Mouse (Mus musculus) limb, embryonic 14.5 days (tissue): ENCODE data around the gene Osbpl11. TPM values are rescaled to one million over a fixed set of nuclear protein-coding genes. Genes with fewer than 3 reads are reported as not detected.
"Not testable (repeated sequence)": the region's sequence is repeated elsewhere in the genome, so short reads cannot be mapped to it uniquely, and the experiment has no call there.

ENCODE experiments used
- ATAC-seq: fragments of 200-750 bp; cut with Nextera tagmentation; 2 replicates; pipeline ENCODE4 v1.8.0; 2017; ENCODE audit warnings: low read depth, moderate number of reproducible peaks, moderate TSS enrichment; ENCODE audit not compliant: low FRiP score
- DNase-seq: peaks from one replicate; pipeline ENCODE4 v3.0.0-alpha.2; 2015; ENCODE audit warnings: low spot score
- H3K27ac ChIP-seq: fragments of 300-500 bp; sonication (generic); replicated peaks from 2 replicates; pipeline ENCODE4 v1.5.1; 2014; ENCODE audit warnings: low read depth, mild to moderate bottlenecking, low read length, moderate library complexity, mixed read lengths
- H3K27me3 ChIP-seq: fragments of 300-500 bp; sonication (generic); 2 replicates; pipeline ENCODE4 v1.6.1; 2014; ENCODE audit warnings: low read length, mixed read lengths; ENCODE audit not compliant: control insufficient read depth, insufficient read depth
- H3K36me3 ChIP-seq: fragments of 300-500 bp; sonication (generic); 2 replicates; pipeline ENCODE4 v1.6.1; 2014; ENCODE audit warnings: mild to moderate bottlenecking, low read length, moderate library complexity, mixed read lengths; ENCODE audit not compliant: control insufficient read depth, insufficient read depth
- H3K4me1 ChIP-seq: fragments of 300-500 bp; sonication (generic); 2 replicates; pipeline ENCODE4 v1.6.1; 2014; ENCODE audit warnings: antibody characterized with exemption, low read length, mixed read lengths; ENCODE audit not compliant: control insufficient read depth, insufficient read depth
- H3K4me2 ChIP-seq: fragments of 300-500 bp; sonication (generic); replicated peaks from 2 replicates; pipeline ENCODE4 v1.6.1; 2014; ENCODE audit warnings: low read depth, mild to moderate bottlenecking, low read length, moderate library complexity; ENCODE audit not compliant: severe bottlenecking
- H3K4me3 ChIP-seq: fragments of 300-500 bp; sonication (generic); replicated peaks from 2 replicates; pipeline ENCODE4 v1.5.1; 2014; ENCODE audit warnings: low read length
- H3K9ac ChIP-seq: fragments of 300-500 bp; sonication (generic); 2 replicates; pipeline ENCODE4 v1.6.1; 2014; ENCODE audit warnings: mild to moderate bottlenecking, low read depth, low read length, moderate library complexity; ENCODE audit not compliant: severe bottlenecking
- H3K9me3 ChIP-seq: fragments of 300-500 bp; sonication (generic); 2 replicates; pipeline ENCODE4 v1.6.1; 2016; ENCODE audit warnings: low read length; ENCODE audit not compliant: control insufficient read depth
- POLR2A ChIP-seq: fragments of 200-500 bp; IDR thresholded peaks from 2 replicates; pipeline ENCODE4 v1.8.0; 2012; ENCODE audit warnings: inconsistent platforms, mild to moderate bottlenecking, moderate library complexity, borderline replicate concordance; ENCODE audit not compliant: insufficient read depth, insufficient read length; ENCODE audit errors: extremely low read depth
- WGBS: fragments of 180-500 bp; shearing (Covaris S2); extraction: QIAGEN DNeasy Blood & Tissue Kit; methylation state at CpG from one replicate; pipeline ENCODE4 v1.1.7; 2014; 5-methylcytosine and 5-hydroxymethylcytosine counted together
- polyA plus RNA-seq, 2 experiments: library from polyadenylated mRNA; depleted of rRNA in 1 of 2; stranded (reverse) in 1 of 2; unstranded in 1 of 2; fragments of >200 nt; fragmentation: Nextera tagmentation in 1 of 2; extraction: Ambion mirVana in 1 of 2; gene quantifications; 2 replicates each; pipeline versions ENCODE4 v1.2.1 to v1.2.3; 2012 to 2014

Osbpl11 gene
- polyA plus RNA-seq, 2 experiments = 14.6 to 20.6 TPM

GRCm38 (mm10) chr16:33178278-33179074 is 6.4 kb upstream of the Osbpl11 start:
- DNase-seq (no peak), ATAC-seq (no peak)
- no peak overlapping the region for H3K27ac ChIP-seq
- H3K4me1 ChIP-seq = no peaks in the 10 kb centered on the region
- H3K36me3 ChIP-seq = no peaks in the 10 kb centered on the region
- H3K4me3 ChIP-seq = no peak overlapping the region
- H3K27me3 ChIP-seq = no peaks in the 10 kb centered on the region
- H3K9ac ChIP-seq = no peak overlapping the region
- 60% methylated on average over 17 of the region's 17 CpGs for WGBS
- H3K9me3 ChIP-seq = no peaks in the 10 kb centered on the region
- no peak for TF ChIP-seq POLR2A
- H3K4me2 ChIP-seq = no peak overlapping the region; the same call in 1 of the 2 replicates

GRCm38 (mm10) chr16:33179222-33179621 is 5.6 kb upstream of the Osbpl11 start:
- WGBS = 94% methylated on average over 9 of the region's 10 CpGs
- not testable (repeated sequence) for H3K9ac ChIP-seq, H3K4me2 ChIP-seq

GRCm38 (mm10) chr16:33179911-33180310 is 5.0 kb upstream of the Osbpl11 start:
- H3K4me1 ChIP-seq = no peaks in the 10 kb centered on the region
- H3K4me2 ChIP-seq = no peak overlapping the region
- DNase-seq = no peak
- WGBS = 78% methylated on average over 3 of the region's 3 CpGs
- no peak for ATAC-seq
- no peaks in the 10 kb centered on the region for H3K27me3 ChIP-seq
- H3K27ac ChIP-seq = no peak overlapping the region
- H3K4me3 ChIP-seq = no peak overlapping the region
- H3K36me3 ChIP-seq = no peaks in the 10 kb centered on the region
- no peak for TF ChIP-seq POLR2A
- no peaks in the 10 kb centered on the region for H3K9me3 ChIP-seq
- no peak overlapping the region for H3K9ac ChIP-seq

More at GRCm38 (mm10) chr16:33179222-33179621, 5.6 kb upstream of the Osbpl11 start:
- not testable (repeated sequence) for DNase-seq, H3K9me3 ChIP-seq, ATAC-seq, H3K27me3 ChIP-seq, H3K36me3 ChIP-seq, H3K4me3 ChIP-seq, H3K27ac ChIP-seq, H3K4me1 ChIP-seq

- H3K27me3 ChIP-seq = no peaks in the 10 kb centered on the region
- no peak overlapping the region for H3K9ac ChIP-seq
- no peak for TF ChIP-seq POLR2A
- no peak for ATAC-seq
- H3K36me3 ChIP-seq = no peaks in the 10 kb centered on the region
- H3K27ac ChIP-seq = no peak overlapping the region
- 73% methylated on average over 3 of the region's 3 CpGs for WGBS
- H3K4me1 ChIP-seq = no peaks in the 10 kb centered on the region; the same call in 1 of the 2 replicates
- DNase-seq = no peak
- H3K4me3 ChIP-seq = no peak overlapping the region
- no peak overlapping the region for H3K4me2 ChIP-seq
- no peaks in the 10 kb centered on the region for H3K9me3 ChIP-seq
Measured at GRCm38 (mm10) chr16:33180793-33181192, 4.1 kb upstream of the Osbpl11 start.

GRCm38 (mm10) chr16:33185261-33186046 is 583 bp downstream of the Osbpl11 start:
- TF ChIP-seq POLR2A = 0 out of 2 replicates have a peak, but pooled peaks have one; percentile 20
- H3K4me3 ChIP-seq = peak overlapping the region; percentile 69
- peaks cover 17% of the 10 kb centered on the region for H3K4me1 ChIP-seq
- ATAC-seq (peak; percentile 81), DNase-seq (no peak)
- peak overlapping the region; percentile 73 for H3K27ac ChIP-seq
- no peaks in the 10 kb centered on the region for H3K36me3 ChIP-seq
- H3K9ac ChIP-seq = peak overlapping the region; percentile 85
- H3K27me3 ChIP-seq = no peaks in the 10 kb centered on the region
- H3K4me2 ChIP-seq = peak overlapping the region; percentile 83
- H3K9me3 ChIP-seq = no peaks in the 10 kb centered on the region
- WGBS = under 1% methylated on average over 50 of the region's 59 CpGs
